ENCODE assay signal across 15 mouse cellular contexts in genomic region chr16:30410914-30411313, GRCm38 (mm10).
"Had no signal": no experiment of that assay in that cellular context is flagged by ENCODE, and none has a peak within 500 bp of the region (broad histone marks: within the 10 kb centered on the region; RNA-seq: fewer than 3 reads in every experiment).

No protein-coding gene starts in this region.

- H3K9me3 ChIP-seq: neural tube, embryonic 15.5 days; stomach, embryonic 15.5 days had no signal

- H3K27me3 ChIP-seq: neural tube, embryonic 15.5 days; stomach, embryonic 15.5 days had no signal

- H3K9ac ChIP-seq: neural tube, embryonic 15.5 days; stomach, embryonic 15.5 days had no signal

- H3K4me3 ChIP-seq: neural tube, embryonic 15.5 days; stomach, embryonic 15.5 days had no signal

- H3K27ac ChIP-seq: neural tube, embryonic 15.5 days; stomach, embryonic 15.5 days; stomach, postnatal 0 days had no signal

- H3K4me1 ChIP-seq: neural tube, embryonic 15.5 days; stomach, embryonic 15.5 days had no signal

- DNase-seq: retina, postnatal 1 day; right cerebral cortex, adult 18-20 months; right cerebral cortex, postnatal 14 days; right cerebral cortex, postnatal 25 days; right cerebral cortex, postnatal 4 days; spleen, adult 18-20 months; thymus, adult 18-20 months; thymus, adult 2 months; thymus, postnatal 14 days; thymus, postnatal 25 days; thymus, postnatal 36 days; thymus, postnatal 4 days had no signal

- H3K36me3 ChIP-seq: neural tube, embryonic 15.5 days; stomach, embryonic 15.5 days had no signal
